Mouse (Mus musculus): ENCODE measurements around the gene Ugt2b37.
"Not testable (repeated sequence)": the region's sequence is repeated elsewhere in the genome, so short reads cannot be mapped to it uniquely, and the experiment has no call there.

Gene Ugt2b37

DNA sequence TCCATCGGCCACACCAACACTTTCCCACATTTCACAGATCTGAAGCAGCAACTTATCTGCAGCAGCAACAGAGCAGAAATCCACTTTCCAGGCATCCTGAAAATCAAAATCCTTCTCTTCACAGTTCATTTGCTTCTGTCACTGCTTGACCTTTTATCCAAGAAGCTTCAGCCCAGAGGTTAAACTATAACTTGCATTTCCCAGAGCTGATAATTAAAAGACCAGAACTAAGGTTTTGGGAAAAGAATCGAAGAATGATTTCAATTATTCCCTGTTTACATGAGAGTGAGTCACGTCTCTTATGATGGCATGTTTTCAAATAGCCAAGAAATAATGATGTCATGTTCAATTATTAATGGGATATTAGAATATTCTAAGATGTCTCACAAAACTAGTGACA, at the start of gene Ugt2b37:
Gene Ugt2b37 (minus strand): TSS at position 129 of the 400 bp plus-strand sequence.
- ATAC-seq (ENCODE audit: low TSS enrichment) = not testable (repeated sequence)

DNA sequence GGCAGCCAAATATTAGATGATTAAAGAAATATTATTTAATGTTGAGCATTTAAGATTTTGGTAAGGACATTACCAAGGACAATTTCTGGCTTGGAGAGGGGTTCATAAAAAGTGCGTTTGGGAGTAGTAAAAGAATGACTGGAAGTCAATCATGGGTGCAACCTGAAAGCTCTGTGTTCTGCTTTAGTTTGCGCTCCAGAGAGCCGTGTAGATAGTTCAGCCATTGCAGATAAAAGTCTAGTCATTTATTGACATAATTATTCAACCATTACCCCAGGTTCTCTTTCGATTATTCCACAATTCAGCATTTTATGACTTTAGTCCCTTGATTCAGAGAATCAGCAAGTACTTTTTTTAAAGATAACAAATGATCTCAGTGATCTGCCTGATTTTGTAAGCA, 31.6 kb upstream of the Ugt2b37 start:
- not testable (repeated sequence) for ATAC-seq (ENCODE audit: low TSS enrichment)

DNA sequence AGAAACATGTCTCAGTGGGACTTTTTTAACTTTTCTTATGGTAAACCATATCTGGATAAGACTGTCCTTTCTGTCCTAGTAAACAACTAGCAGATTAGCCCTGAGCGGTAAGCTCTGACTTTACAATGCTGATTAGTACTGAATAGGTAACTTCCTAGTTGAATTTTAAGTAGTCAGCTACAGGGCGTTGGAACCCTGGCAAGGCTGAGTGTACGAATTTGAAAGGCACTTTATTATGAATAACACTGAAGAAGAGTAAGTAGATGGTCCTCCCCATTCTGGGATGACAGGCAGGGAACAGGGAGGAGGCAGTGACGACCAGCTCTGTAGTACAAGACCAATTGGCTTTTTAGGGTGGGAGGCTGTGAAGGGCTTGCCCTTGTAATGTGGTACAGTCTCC, 21.4 kb upstream of the Ugt2b37 start:
- ATAC-seq (ENCODE audit: low TSS enrichment) = not testable (repeated sequence)

DNA sequence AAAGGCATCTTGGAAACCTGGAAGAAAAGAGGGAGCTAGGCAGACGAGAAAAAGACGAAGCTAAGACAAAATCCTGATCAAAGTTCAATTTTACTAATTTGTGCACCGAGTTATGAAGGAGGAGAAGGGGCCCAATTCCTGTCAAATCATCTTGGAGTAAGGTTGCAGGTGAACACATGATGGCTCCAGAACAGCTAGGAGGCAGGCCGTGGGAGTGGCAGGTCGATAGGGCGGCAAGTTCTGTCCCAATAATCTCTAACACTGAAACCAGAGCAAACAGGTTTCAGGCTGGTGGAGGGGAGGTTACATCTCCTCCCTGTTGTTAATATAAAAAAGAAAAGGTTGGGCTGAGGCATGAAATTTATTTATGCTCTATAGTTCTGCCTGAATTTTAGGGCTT, 21.0 kb upstream of the Ugt2b37 start:
- no peak for ATAC-seq (ENCODE audit: low TSS enrichment)

DNA sequence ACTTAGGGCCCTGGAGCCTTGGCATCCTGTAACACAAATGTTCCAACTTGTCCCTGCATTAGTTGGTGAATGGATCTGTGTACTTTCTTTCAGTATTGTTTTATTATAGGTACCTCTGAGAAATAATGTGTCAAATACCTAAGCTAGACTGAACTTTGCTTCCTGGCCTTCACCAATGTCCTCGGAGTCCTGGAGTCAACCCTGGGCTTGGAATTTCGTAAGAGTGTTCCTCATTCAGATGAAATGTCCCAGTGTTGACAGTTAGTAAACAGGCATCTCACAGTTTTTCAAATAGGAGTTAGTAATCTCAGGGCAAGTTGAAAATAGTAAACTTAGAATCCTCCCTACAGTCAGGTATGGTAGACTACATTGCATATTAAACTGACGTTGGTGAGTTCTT, 1.2 kb upstream of the Ugt2b37 start:
- ATAC-seq (ENCODE audit: low TSS enrichment) = no peak

DNA sequence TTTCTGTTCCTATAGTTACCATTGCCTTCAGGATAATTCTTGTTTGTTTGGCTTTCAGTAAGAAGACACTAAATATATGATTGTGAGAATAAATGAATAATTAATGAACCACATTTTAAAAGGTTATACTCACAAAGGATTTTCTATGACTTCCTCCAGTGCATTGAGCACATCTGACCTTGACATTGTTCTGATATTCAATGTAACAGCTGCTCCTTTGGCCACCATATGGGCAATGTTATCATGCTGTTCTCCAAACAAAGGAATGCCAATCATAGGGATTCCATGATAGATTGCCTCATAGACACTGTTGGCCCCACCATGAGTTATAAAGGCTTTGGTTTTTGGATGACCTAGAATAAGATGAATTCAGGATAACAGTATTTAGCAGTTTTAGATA, 12.5 kb downstream of the Ugt2b37 start:
- not testable (repeated sequence) for ATAC-seq (ENCODE audit: low TSS enrichment)

DNA sequence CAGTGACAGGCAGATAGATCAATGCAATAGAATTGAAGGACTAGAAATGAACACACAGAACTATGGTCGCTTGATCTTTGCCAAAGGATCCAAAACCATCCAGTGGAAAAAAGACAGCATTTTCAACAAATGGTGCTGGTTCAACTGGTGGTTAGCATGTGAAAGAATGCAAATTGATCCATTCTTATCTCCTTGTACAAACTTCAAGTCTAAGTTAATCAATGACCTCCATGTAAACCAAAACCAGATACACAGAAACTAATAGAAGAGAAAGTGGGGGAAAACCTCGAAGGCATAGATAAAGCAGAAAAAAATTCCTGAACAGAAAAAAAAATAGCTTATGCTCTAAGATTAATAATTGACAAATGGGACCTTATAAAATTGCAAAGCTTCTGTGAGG, 58.2 kb downstream of the Ugt2b37 start:
- not testable (repeated sequence) for ATAC-seq (ENCODE audit: low TSS enrichment)
